Mouse (Mus musculus) intestine, embryonic 14.5 days (tissue): ENCODE results near the gene Idh3a. TPM values are rescaled to one million over a fixed set of nuclear protein-coding genes. Genes with fewer than 3 reads are reported as not detected.

ENCODE experiments used
- ATAC-seq: fragments of 200-750 bp; cut with Nextera tagmentation; replicated peaks from 2 replicates; pipeline ENCODE4 v1.8.0; 2017; ENCODE audit warnings: low read depth, moderate number of reproducible peaks, moderate TSS enrichment, moderate library complexity; ENCODE audit not compliant: low FRiP score, low TSS enrichment
- DNase-seq: peaks from one replicate; pipeline ENCODE4 v3.0.0-alpha.2; 2018; ENCODE audit warnings: low spot score
- H3K27ac ChIP-seq: fragments of 300-500 bp; sonication (generic); 2 replicates; pipeline ENCODE4 v1.5.1; 2014; ENCODE audit warnings: low read depth, mild to moderate bottlenecking, control low read depth
- H3K27me3 ChIP-seq: fragments of 300-500 bp; sonication (generic); replicated peaks from 2 replicates; pipeline ENCODE4 v1.6.1; 2014; ENCODE audit warnings: low read length, control low read depth; ENCODE audit not compliant: control insufficient read depth, insufficient read depth
- H3K36me3 ChIP-seq: fragments of 300-500 bp; sonication (generic); 2 replicates; pipeline ENCODE4 v1.6.1; 2014; ENCODE audit warnings: low read length, control low read depth; ENCODE audit not compliant: control insufficient read depth, insufficient read depth
- H3K4me1 ChIP-seq: fragments of 300-500 bp; sonication (generic); replicated peaks from 2 replicates; pipeline ENCODE4 v1.6.1; 2014; ENCODE audit warnings: low read length, control low read depth, mixed read lengths; ENCODE audit not compliant: control insufficient read depth, insufficient read depth
- H3K4me2 ChIP-seq: fragments of 300-500 bp; sonication (generic); 2 replicates; pipeline ENCODE4 v1.6.1; 2014; ENCODE audit warnings: low read length
- H3K4me3 ChIP-seq: fragments of 300-500 bp; sonication (generic); 2 replicates; pipeline ENCODE4 v1.5.1; 2014; ENCODE audit warnings: low read depth, low read length, control low read depth, mixed read lengths
- H3K9ac ChIP-seq: fragments of 300-500 bp; sonication (generic); 2 replicates; pipeline ENCODE4 v1.6.1; 2014; ENCODE audit warnings: mild to moderate bottlenecking, low read length
- H3K9me3 ChIP-seq: fragments of 300-500 bp; sonication (generic); 2 replicates; pipeline ENCODE4 v1.6.1; 2016; ENCODE audit warnings: low read length, control low read depth; ENCODE audit not compliant: control insufficient read depth
- WGBS: fragments of 180-500 bp; shearing (Covaris S2); extraction: QIAGEN DNeasy Blood & Tissue Kit; methylation state at CpG from one replicate; pipeline ENCODE4 v1.1.7; 2014; 5-methylcytosine and 5-hydroxymethylcytosine counted together
- polyA plus RNA-seq: library from polyadenylated mRNA; unstranded; fragments of >200 nt; fragmentation: Nextera tagmentation; extraction: Ambion mirVana; gene quantifications from 2 replicates; pipeline ENCODE4 v1.2.1, GENCODE M21; 2014

Idh3a gene
- polyA plus RNA-seq, 1 experiment from 2014 or later, result 181 TPM

DNA sequence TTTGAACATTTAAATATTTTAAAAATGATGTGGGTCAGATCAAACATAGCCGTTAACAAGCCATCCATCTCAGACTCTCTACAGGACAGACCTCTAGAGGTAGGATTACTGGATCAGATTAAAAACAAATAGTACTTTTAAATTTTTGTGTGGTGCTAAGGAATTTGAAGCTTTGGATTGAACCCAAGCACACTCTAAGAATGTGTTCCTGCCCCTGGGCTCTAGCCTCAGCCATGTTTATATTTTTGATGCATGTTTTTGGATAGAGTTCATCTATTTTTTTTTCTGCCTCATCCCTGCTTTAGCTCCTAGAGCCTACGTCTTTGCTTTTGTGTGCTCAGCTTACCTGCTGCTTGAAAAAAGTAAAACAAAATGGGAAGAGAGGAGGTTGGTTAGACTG, 47.3 kb downstream of the Idh3a start:
- Histone ChIP-seq H3K36me3 (no peaks in the 10 kb centered on the region), H3K4me2 (no peak overlapping the region), H3K4me3 (no peak overlapping the region), H3K27me3 (no peaks in the 10 kb centered on the region), H3K9me3 (no peaks in the 10 kb centered on the region), H3K27ac (no peak overlapping the region), H3K4me1 (no peaks in the 10 kb centered on the region), H3K9ac (no peak overlapping the region)
- WGBS, result 72% methylated on average over 2 of the region's 2 CpGs
- ATAC-seq (no peak), DNase-seq (no peak)

DNA sequence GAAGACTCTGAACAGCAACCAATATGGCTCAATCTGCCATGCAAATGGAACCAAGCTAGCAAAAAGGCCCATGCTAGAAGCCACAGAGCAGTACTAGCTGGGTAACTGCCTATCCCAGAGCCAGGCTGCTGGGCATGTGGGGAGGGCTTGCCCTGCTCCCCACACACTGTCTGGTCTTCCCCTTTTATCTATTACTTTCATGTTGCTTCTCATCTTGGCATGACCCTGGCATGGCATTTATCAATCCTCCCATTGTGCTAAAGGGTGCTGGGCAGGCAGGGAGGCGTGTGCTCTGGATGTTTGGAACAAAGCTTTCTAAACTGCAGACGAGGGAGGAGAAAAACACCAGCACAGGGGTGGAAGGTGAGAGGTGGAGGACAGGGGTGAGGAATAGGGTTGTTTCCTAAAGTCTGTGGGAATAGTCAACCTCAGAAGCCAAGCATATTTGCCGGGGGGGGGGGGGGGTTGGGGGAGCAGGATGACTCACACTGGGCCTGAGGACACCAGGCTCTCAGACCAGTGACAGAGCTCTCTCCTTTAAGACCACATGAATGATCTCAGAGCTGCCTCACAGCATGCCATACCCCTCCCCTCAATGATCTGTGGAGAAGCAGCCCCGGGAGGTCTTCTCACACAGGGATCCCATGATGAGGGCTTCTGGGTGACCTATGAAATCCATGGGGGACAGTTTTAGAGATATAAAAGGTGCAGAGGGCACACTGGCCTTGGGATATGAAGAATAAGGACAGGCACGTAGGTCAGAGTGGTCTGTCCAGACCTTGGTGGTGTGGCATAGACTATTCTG, 51.6 kb downstream of the Idh3a start:
- Histone ChIP-seq H3K9me3 (no peaks in the 10 kb centered on the region), H3K27me3 (no peaks in the 10 kb centered on the region), H3K36me3 (no peaks in the 10 kb centered on the region), H3K4me2 (no peak overlapping the region), H3K4me1 (no peaks in the 10 kb centered on the region), H3K9ac (no peak overlapping the region), H3K4me3 (no peak overlapping the region), H3K27ac (no peak overlapping the region)
- ATAC-seq (no peak), DNase-seq (no peak)
- WGBS, result 51% methylated on average over 5 of the region's 5 CpGs

DNA sequence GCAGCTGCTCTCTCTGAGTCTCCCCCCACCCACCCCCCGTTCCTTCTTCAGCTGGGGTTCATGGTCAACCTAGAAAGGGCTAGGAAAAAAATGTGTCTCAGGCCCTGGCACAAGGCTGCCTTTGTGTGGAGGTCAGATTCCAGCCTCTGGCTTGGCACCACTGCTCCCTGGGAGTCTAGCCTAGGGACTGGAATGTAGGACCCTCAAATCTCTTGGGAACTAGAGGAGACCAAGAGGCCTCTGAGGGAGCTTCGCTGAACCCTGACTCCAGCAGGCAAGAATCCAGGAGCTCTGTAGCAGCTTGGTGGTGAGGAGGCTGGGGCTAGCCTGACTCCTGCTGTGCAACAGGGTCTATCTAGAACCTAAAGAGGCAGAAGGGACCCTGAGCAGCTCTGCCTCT, 53.1 kb downstream of the Idh3a start:
- Histone ChIP-seq H3K9ac (no peak overlapping the region), H3K4me1 (no peaks in the 10 kb centered on the region)

GRCm38 (mm10) chr9:54641548-54641947, 55.4 kb downstream of the Idh3a start:
- no peak overlapping the region for H3K27ac ChIP-seq
- 71% methylated on average over 3 of the region's 3 CpGs for WGBS
- ATAC-seq, result no peak
- no peaks in the 10 kb centered on the region for H3K36me3 ChIP-seq
- no peak overlapping the region for H3K4me2 ChIP-seq
- no peaks in the 10 kb centered on the region for H3K9me3 ChIP-seq
- H3K4me3 ChIP-seq, result no peak overlapping the region
- H3K27me3 ChIP-seq, result no peaks in the 10 kb centered on the region
- H3K4me1 ChIP-seq, result no peaks in the 10 kb centered on the region
- no peak overlapping the region for H3K9ac ChIP-seq
- no peak for DNase-seq

More for the DNA sequence above, 53.1 kb downstream of the Idh3a start:
- no peak overlapping the region for H3K4me2 ChIP-seq
- no peaks in the 10 kb centered on the region for H3K9me3 ChIP-seq
- 48% methylated on average over 2 of the region's 2 CpGs for WGBS
- DNase-seq (no peak), ATAC-seq (no peak)
- H3K36me3 ChIP-seq, result no peaks in the 10 kb centered on the region
- no peaks in the 10 kb centered on the region for H3K27me3 ChIP-seq
- H3K4me3 ChIP-seq, result no peak overlapping the region
- no peak overlapping the region for H3K27ac ChIP-seq

DNA sequence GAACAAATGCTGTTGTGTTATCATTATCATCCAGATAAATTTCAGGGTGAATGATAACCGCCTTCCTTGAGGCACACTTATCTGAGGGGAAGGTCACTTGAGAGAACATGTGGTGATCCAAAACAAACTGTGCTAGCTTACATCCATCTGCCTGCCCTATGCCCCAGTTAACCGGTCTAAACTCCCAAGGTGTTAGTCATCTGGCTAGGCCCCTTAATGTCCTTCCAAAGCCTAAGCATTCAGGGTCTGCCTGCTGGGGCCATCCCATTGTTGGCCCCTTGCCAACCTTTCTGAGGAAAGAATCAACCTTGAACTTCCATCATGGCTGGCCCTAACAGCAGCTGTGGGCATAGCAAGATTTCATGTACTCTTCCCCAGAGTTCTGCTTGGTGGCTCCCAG, 56.0 kb downstream of the Idh3a start:
- no peaks in the 10 kb centered on the region for H3K36me3 ChIP-seq
- ATAC-seq, result no peak
- no peaks in the 10 kb centered on the region for H3K27me3 ChIP-seq
- H3K4me3 ChIP-seq, result no peak overlapping the region
- WGBS, result 82% methylated on average over 2 of the region's 2 CpGs
- no peaks in the 10 kb centered on the region for H3K9me3 ChIP-seq
- H3K27ac ChIP-seq, result no peak overlapping the region
- DNase-seq, result no peak
- no peak overlapping the region for H3K9ac ChIP-seq
- H3K4me1 ChIP-seq, result no peaks in the 10 kb centered on the region
- H3K4me2 ChIP-seq, result no peak overlapping the region

- Histone ChIP-seq H3K9me3 (no peaks in the 10 kb centered on the region), H3K4me1 (no peaks in the 10 kb centered on the region), H3K4me3 (no peak overlapping the region), H3K27me3 (no peaks in the 10 kb centered on the region), H3K4me2 (no peak overlapping the region), H3K9ac (no peak overlapping the region), H3K36me3 (no peaks in the 10 kb centered on the region), H3K27ac (no peak overlapping the region)
- no peak for ATAC-seq
- 60% methylated on average over 4 of the region's 4 CpGs for WGBS
- DNase-seq, result no peak
These were observed 56.4 kb downstream of the Idh3a start for GRCm38 (mm10) chr9:54642556-54642955.

GRCm38 (mm10) chr9:54643179-54643578, 57.0 kb downstream of the Idh3a start:
- ATAC-seq (no peak), DNase-seq (no peak)
- no peak overlapping the region for H3K4me2 ChIP-seq
- no peak overlapping the region for H3K27ac ChIP-seq
- no peaks in the 10 kb centered on the region for H3K36me3 ChIP-seq
- no peaks in the 10 kb centered on the region for H3K4me1 ChIP-seq
- no peaks in the 10 kb centered on the region for H3K9me3 ChIP-seq
- H3K27me3 ChIP-seq, result no peaks in the 10 kb centered on the region
- H3K4me3 ChIP-seq, result no peak overlapping the region
- WGBS, result 85% methylated on average over 7 of the region's 7 CpGs
- H3K9ac ChIP-seq, result no peak overlapping the region

DNA sequence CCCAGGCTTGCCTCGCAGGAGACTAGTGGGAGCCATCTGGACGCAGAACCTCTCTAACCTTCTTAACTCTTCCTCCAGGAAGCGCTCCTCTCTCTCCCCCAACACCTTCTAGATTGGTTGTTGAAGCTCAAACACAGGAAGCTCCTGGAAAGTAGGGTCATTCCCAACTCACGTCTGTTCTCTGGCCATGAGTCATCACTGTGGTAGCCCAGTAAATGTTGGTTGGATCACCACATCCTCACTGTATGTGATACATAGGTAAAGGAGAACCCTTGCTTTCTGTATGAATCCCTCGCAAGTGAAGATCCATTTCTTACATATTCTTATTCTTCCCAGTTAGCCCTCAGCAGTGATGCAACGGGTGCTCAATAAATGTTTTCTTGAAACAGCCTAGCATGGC, 59.4 kb downstream of the Idh3a start:
- no peak overlapping the region for H3K9ac ChIP-seq
- H3K27me3 ChIP-seq, result no peaks in the 10 kb centered on the region
- 80% methylated on average over 6 of the region's 6 CpGs for WGBS
- DNase-seq (no peak), ATAC-seq (no peak)
- H3K36me3 ChIP-seq, result no peaks in the 10 kb centered on the region
- no peak overlapping the region for H3K4me3 ChIP-seq
- no peaks in the 10 kb centered on the region for H3K9me3 ChIP-seq
- no peaks in the 10 kb centered on the region for H3K4me1 ChIP-seq
- H3K4me2 ChIP-seq, result no peak overlapping the region
- H3K27ac ChIP-seq, result no peak overlapping the region

DNA sequence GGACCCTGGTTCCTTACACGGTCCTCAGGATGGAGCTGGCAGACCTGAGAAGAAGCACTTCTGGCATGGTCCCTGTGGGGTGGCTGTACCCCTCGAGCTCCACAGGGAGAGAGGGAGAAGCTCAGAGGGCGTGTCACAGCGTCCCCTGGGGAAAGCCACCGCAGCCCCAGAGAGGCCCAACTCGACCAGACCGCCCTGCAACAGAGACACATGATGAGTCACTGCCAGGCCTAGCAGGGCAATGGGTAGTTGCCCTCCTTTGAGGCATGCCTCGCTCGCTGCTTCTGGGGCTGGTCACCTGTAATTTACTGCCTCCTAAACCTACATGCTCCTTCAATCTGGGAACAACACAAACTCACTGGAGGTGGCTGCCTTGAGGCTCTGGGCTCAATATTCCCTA, 60.1 kb downstream of the Idh3a start:
- 75% methylated on average over 9 of the region's 9 CpGs for WGBS

More for the DNA sequence above, 60.1 kb downstream of the Idh3a start:
- no peak overlapping the region for H3K27ac ChIP-seq
- ATAC-seq (no peak), DNase-seq (no peak)
- no peaks in the 10 kb centered on the region for H3K9me3 ChIP-seq
- no peaks in the 10 kb centered on the region for H3K36me3 ChIP-seq
- H3K9ac ChIP-seq, result no peak overlapping the region
- no peaks in the 10 kb centered on the region for H3K4me1 ChIP-seq
- H3K27me3 ChIP-seq, result no peaks in the 10 kb centered on the region
- H3K4me2 ChIP-seq, result no peak overlapping the region
- no peak overlapping the region for H3K4me3 ChIP-seq
